Mouse (Mus musculus) cerebellum, adult 8-10 months (tissue): ENCODE data around the gene Itgb7.

Source experiments
- DNase-seq: peaks from one replicate; pipeline ENCODE4 v3.0.0; 2022

Itgb7 gene

DNA sequence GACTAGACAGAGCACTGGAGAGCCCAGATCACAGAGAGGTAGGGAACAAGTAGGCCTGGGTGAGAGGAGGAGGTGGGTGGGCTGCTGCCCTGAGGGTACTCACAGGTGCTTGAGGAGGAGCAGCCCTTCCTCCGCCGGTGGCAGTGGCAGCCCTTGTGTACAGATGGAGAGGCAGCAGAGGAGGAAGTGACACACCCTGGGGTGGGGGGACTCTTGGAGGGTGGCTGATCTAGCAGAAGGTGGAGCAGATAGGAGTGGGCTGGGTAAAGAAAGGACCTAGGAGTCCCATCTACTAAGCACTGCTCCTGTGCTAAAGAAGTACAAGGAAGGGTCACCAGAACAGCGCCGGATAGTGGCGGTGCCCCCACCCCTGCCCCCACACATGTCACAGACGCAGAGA, at the start of gene Itgb7:
TSS of gene Itgb7 (minus strand) at position 197 of the 400 bp plus-strand sequence.
- no peak for DNase-seq

DNA sequence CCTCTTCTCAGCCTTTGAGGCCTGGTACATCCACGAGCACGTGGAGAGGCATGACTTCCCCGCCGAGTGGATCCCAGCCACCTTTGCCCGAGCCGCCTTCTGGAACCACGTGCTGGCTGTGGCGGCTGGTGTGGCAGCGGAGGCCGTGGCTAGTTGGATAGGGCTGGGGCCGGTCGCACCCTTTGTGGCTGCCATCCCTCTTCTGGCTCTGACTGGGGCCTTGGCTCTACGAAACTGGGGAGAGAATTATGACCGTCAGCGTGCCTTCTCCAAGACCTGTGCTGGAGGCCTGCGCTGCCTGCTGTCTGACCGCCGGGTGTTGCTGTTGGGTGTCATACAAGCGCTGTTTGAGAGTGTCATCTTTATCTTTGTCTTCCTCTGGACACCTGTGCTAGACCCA, 48.9 kb upstream of the Itgb7 start:
- peak; percentile 18 for DNase-seq

DNA sequence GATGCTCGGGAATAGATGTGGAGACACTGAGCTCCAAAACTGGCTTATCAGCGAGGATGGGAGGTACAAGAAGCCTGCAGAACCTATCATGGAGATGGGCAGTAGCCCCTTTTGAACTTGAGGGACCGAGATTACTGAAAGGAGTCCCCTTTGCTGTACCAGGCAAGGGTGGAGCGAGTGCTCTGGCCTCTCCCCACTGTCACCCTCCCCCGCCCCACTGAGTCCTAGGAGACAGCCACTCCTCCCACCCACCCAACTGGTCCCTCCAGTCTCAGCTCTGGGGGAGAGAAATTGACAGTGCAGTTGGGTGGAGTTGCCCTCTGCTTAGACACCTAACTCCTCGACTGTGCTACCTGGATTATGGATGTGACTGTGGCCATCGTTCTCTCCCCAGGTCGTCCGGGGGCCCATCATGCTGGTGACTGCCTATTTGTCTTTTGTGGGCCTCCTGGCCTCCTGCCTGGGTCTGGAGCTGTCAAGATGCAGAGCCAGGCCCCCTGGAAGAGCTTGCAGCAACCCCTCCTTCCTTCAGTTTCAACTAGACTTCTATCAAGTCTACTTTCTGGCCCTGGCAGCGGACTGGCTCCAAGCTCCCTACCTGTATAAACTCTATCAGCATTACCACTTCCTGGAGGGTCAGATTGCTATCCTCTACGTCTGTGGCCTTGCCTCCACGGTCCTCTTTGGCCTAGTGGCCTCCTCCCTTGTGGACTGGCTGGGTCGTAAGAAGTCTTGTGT, 48.2 kb upstream of the Itgb7 start:
- DNase-seq: peak; percentile 27

DNA sequence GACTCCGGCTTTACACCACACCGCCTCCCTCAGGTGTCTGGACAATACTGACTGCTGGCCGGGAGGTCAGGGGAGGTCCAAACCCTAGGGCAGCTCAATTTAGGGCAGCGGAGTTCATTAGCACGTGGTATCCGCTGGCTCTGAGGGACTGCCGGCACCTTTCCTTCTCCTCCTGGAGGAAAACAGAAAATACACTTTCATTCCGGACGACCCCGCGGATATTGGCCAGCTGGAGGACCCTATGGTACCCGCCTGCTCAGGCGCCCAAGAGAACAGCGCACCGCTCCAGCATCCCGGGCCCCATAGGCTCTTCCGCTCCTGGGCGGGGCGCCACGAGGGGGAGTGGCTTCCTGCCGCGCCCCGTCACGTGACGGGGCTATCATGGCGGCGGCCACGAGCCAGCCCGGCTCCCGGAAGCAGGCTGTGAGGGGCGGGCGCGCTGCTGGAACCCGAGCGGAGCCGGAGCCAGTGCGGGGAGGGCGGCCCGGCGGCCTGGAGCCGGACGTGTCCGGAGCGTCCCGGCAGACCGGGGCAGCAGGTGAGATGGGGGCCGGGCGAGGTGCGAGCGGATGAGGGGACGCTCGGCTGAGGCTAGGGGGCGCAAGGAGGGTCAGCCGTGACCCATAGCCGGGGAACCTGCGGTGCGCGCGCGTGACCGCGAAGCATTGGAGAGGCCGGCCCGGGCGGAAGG, 47.5 kb upstream of the Itgb7 start, which contains the start of gene Mfsd5:
TSS of gene Mfsd5 (plus strand) at position 363 of the 691 bp plus-strand sequence.
- peak; percentile 87 for DNase-seq

DNA sequence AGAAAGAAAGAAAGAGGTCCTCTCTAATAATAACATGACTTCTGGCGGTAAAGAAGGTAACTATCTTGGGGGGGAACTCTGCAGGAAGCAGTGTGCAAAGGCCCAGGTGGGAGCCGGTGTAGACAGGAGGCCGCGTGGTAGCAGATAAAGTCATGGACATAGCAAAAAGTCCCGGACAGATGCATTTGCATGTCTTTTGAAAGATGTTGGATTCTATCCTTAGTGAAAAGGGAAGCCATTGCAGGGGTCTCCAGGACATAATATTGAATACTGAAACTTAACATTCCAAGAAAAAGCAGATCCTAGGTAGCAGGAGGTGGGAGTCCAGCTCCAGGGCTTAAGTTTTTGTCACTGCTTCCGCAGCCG, 47.0 kb upstream of the Itgb7 start:
- DNase-seq: no peak

DNA sequence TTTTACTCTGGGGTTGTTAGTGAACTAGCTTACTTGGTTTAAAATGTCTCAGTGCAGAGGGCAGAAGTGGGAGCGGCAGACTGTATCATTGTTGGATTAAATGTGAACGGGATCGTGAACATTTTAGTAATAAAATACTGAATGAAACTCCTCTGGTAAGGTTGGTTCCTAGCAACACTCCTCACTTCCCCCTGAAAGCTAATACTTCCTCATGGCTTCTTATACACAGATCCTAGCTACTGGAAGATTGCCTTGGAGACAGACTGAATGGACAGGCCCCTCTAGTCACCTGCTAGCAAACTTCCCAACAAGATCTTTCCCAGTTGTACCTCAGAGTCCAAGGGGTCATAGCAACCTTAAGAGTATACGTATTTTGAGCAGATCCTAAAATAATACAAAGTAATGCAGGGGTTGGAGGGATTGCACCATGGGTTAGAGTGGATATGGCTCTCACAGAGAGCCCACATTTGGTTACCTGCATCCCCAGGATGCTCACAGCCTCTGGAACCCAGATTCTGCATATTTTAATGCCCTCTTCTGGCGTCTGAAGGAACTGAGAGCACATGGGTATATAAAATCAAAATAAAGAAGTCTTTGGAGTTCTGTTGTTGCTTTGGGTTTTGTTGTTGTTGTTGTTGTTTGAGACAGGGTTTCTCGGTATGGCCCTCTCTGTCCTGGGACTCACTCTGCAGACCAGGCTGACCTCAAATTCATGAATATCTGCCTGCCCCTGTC, 42.4 kb upstream of the Itgb7 start:
- no peak for DNase-seq

DNA sequence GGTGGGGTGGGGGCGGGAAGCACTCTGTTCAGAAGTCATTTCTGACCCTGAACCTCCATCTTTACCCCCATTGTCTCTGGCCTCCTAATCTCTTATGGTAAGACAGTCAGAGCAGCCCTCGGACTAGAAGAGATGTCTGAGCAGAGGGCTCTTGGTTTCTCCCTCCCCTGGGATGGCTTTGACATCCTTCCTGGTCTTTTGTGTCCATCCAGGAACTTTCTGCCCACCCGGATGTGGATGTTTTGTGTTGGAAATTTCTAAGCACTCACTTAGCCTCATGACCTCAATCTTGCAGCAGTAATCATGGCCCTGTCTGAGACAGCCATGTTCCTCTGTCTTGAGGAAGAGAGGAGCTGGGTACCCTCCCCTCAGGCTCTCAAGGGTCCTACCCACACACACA, 39.7 kb upstream of the Itgb7 start:
- DNase-seq: no peak

DNA sequence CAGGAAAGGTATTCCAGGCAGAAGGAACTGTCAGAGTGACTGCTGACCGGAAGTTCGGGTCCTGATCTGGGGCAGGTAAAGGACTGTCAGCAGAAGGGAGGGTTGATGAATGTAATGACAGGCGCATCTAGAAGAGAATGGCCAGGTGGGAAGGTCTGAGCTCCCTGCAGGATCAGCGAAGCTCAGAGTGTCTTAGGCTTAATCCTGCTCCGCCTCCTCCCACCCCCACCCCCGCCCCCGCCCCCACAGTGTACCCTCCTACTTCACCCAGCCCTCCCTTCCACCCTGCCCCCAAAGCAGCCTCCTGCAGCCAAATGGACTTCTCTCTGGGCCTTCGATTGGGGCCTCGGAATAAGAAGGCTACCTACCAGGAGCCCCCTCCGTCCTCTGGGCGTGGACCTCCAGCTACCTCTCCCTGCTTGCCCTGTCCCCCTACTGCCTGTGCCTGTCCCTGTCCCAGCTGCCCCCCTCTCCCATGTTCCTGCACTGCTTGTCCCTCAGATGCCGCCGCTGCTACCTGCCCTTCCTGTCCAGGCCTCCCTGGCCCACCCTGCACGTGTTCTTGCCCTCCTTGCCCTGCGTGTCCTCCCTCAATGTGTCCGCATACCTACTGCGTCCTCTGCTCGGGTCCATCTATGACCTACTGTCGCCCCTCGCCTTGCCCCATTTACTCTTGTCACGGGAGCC, 38.7 kb upstream of the Itgb7 start, which contains the start of gene Gm9918:
TSS of gene Gm9918 (plus strand) at position 290 of the 687 bp plus-strand sequence.
- no peak for DNase-seq

DNA sequence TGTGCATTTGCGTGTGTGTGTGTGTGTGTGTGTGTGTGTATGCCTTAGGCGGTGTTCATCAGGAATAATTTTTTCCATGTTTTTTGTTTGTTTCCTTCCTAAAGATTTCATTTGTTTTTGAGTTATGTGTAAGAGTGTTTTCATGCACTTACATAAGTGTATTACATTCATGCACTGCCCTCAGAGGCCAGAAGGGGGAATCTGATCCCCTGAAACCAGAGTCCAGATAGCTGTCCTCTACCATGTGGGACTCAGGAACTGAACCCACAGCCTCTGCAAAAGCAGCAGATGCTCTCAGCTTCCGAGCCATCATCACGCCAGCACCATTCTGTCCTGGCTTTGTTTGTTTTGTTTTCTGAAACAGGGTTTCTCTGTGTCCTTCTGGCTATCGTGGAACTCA, 33.8 kb upstream of the Itgb7 start:
- DNase-seq: no peak

DNA sequence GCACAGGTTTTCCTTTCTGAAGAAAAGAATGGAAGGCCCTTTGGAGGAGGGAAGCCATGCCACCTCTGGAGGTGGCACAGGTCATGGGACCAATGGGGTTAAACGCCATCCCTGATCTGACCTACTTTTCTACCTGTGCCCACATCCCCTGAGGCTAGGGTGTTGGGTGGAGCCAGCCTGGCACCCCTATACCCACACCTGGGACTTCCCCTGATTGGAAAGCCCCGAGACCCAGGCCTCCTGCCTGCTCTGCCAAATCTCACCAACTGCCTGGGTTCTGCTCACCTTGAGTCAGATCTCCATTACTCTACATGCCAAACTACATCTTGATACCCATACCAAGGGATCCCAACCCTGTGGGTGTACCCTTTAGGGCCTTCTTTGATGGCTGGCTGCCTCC, 31.3 kb upstream of the Itgb7 start:
- DNase-seq: no peak

DNA sequence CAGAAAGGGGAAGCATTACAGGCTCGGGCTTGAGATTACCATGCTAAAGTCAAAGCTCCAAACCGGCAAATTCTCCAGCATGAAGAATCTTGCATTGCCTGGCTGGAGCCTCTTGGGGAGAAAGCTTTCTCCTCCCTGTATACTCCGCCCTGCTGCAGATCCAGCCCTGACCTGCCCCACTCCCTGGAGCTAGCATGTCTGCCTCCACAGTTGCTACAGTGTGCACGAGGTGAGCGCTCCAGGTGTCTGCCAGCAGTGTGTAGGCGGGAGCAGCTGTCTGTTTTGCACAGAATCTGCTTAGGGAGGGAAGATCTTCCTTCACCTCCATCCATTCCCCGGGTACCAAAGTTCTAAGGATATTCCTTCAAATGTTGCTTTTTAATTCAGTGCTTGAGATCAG, 30.8 kb upstream of the Itgb7 start:
- DNase-seq: no peak

DNA sequence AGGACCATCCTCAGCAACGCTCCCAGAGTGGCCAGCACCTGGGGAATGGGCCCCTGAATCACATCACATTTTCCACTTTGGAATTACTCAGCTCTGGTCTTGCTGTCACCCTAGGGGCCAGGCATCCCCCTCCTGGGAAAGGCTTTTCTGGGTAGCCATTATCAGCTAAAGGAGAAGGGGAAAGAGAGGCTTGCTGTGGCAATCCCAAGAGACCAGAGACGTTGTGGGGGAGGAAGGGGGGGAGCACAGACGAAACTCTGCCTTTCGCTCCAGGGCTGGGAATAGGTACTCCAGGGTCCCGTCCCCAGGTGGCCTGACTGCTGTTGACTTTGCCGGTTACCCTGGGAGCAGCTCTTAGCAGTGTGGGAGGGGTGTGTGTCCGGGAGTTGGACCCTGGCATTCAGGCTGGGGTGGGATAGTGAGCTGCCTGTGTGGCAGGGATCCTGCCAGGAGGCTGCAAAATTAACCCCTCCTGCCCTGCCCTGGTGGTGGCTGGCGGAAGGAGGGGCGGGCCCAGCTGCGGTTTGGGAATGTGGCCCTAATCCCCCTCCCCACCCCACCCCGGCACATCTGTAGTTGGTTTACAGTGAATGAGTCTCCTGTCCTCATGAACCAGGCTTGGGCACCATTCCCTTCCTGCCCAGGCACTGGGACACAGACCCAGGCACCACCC, 27.0 kb upstream of the Itgb7 start:
- DNase-seq: no peak

DNA sequence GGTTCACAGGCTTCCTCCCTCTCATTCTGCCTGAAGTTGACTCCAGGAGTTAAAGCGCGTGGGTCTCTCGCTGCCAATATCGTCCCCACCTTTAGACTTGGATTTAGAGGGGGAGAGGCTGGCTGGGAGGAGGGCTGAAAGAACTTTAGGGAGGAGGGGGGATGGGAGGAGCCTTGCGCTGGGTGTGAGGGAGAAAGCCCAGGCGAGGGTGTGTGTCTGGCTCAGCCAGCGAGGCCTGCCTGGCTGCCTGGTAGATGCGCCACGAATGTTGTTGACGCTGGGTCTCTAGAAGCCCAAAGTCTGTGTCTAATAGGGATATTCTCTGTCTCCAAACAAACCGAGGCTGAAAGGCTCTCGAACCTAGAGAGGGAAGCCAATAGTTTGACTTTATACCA, 26.3 kb upstream of the Itgb7 start:
- DNase-seq: peak; percentile 57

DNA sequence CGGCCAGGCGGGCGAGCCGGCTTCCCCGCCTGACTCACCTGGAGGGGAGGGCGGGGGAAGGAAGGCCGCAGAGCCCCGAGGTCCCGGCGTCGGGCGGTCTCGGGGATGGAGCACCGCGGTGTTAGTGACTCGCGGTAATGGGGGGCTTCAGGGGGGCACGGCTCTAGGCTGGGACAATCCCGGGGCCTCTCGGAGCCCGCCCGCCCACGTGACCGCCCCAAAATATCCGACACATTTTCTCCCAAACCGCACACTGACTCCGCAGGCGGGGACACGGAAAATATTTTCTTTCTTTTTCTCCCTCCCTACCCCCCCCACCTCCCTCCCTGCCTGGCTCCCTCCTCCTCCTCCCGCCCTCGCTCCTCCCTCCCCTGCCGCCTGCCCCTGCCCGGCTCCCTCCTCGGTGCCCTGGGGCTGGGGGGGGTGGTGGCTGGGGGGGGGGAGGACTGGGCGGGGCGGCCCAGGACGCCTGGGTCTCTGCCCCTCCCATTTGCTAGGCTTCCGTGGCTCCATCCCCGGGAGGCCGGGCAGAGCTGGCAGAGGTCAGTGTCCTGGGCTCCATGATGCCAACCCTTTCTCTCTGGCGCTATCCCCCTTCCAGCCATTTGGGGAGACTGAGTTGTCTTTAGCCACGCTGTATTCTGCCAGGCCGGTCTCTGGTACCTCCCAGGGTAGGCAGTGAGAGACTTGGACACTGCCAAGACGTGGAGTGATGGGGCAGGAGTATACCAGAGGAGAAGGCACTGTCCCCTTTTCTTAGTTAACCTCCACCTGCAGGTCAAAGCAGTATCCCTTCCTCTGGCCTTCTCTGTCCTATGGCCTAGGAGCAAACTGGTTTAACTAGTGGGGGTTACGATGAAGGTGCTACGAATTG, 25.7 kb upstream of the Itgb7 start, which contains the start of gene Rarg:
TSS of gene Rarg (minus strand) at position 316 of the 874 bp plus-strand sequence.
- peak; percentile 71 for DNase-seq

DNA sequence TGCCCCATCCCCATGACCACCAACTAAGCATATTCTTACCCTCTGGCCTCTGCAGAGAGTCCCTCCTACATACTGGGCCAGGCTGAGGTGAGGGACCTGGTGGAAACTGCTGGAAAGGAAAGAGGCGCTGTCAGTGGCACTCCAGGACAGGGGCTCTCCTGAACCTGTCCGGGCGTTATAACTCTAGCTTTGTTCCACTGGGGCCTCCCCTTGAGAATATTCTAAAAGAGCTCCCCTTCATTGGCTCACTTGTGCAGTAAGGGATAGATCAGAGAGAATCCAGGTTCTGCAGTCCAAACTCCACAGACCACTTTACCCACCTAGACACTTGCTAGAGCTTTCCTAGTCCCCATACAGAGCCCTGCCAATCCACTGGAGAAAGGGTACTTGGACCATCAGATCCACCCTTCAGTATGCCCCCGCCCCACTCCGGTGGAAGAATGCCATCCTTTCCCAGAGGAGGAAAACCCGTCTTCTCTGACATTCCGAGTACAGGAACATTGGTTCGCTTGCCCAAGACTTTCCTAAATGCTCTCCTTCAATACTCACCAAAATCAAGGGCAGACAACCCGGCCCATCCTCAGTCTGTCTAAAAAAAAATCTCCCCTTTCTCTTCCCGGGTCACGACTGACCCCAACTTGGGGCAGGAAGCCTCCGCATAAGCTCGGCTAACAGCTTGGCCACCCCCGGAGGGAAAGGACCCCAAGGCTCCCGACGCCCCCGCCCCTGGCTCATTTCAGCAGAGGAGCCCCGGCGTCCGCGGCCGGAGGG, 24.9 kb upstream of the Itgb7 start:
- DNase-seq: no peak

DNA sequence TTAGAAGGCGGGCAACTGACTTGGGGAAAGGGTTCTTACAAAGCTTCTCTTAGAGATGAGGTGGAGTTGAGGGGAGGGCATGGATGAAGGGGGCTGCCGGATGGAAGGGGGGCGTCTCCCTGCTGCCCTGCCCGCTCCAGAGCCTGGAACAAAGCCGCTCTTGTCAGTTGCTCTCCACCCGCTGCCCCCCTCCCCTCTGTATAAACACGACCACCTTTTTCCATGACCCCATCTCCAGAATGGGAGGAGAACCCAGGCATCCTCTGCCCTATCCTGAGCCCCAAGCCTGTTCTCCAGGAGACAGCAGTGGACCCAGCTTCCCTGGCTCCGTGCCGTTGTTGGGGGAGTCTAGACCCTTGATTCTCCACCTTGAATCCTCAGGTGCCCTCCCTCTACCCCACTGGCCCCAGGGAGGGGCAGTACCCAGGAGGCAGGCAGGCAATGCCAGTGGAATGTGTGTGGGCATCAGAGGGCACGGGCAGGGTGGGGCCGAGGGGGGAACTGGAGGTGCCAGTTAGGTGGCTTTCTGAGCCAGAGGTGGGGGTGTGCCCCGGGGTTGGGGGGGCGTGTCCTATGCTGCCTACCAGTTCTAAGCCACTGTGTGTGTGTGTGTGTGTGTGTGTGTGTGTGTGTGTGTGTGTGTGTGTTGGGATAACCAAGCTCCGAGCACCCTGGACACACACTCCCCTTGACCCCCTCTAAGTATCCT, 24.0 kb upstream of the Itgb7 start:
- DNase-seq: no peak

DNA sequence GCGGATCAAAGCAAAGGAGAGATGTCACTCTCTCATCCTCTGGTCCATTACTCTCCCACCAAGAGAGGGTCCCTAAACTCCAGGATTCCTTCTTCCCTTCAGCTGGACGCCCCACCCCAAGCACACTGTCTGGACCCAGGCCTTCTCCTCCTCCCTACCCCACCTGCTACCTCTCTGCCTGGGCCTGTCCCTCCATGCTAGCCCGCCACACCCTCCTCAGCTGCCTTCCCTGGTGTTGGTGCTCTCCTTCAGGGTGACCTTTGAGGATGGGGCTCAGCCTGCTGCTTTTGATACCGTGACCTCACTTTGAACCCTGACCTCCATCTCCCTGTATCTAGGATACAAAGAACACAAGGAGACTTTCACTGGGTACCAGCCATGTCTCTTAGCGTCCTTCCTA, 18.8 kb upstream of the Itgb7 start:
- no peak for DNase-seq

DNA sequence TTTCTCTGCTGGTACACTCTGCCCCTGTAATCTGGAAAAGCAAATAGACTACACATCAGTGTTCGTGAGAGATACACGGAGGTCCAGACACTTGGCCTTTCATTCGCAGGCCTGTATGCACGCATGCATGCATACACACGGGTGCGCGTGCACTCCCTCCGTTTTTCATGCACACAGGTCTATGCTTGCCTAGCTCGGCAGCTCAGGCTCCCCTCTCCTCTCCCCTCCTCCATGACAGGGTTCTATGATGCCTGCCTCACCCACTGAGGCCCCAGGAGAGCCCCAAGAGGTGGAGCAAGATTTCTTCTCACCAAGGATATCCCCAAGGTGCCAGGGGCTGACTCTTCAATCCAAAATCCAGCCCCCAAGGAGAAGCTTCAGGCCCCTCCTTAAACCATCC, 18.2 kb upstream of the Itgb7 start:
- DNase-seq: no peak

DNA sequence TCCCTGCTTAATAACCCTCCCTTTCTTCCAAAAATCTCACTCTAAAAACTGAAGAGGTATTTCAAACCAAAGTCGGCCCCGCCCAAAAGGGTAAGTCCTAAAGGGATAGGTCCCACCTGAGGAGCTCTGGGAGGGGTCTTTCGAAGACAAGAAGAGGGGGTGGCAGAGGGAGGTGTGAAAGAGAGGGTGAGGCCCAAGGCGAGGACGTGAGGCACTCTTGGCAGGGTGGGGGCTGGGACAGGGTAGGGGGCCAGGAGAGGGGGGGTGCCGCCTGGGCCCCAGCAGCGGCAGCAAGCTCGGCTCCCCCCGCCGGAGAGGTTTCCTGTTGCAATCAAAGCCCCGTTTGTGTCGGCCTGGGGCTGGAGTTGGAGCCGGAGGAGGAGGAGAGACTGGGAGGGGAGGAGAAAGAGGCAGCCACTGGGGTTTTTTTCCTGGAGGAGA, 17.5 kb upstream of the Itgb7 start:
- DNase-seq: no peak

DNA sequence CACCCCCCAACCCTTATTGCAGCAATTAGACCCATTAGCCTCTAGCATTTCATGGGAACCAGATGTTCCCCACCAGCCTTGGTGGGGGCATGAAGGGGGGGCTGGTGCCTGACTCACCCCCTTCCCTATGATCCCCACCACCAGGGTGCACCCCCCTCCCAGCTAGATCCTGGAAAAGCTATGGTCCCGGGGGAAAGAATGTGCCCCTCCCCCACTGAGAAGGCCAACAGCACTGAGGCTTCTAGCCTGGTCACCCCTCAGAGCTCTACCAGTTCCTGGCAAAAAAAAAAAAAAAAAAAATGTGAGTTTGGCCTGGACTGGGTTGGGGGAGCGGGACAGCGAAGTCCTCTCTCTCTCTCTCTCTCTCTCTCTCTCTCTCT, 17.1 kb upstream of the Itgb7 start:
- no peak for DNase-seq
